Mouse (Mus musculus): ENCODE data around the gene Psmd13.

DNA sequence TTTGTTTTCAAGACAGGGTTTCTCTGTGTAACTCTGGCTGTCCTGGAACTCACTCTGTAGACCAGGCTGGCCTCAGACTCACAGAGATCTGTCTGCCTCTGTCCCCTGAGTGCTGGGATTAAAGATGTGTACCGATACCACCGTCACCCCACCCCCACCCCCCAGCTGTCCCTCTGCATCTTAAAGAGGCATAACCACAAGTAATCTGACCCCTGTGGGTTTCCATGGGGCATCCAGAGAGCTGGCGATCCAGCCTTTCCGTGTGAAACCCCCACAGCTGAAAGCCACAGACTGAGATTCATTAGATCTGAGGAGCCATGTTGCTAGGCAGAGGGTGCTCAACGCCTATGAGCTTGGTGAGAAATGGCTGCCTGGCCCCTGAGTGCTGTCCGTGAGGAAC lies 21.8 kb upstream of the Psmd13 start:
- TF ChIP-seq POLR2A (IDR thresholded peaks at IDR 0.05; ENCODE audit: insufficient read depth, low read depth, low read length) (no peak), EP300 (IDR thresholded peaks at IDR 0.05; ENCODE audit: insufficient read depth, low read depth, low read length) (no peak)

Measured in heart, adult 2 months (tissue).